Mouse (Mus musculus) urinary bladder, postnatal 14 days (tissue): ENCODE results near the gene Tpra1.

Experiments
- DNase-seq: peaks from one replicate; pipeline ENCODE4 v3.0.0; 2021; ENCODE audit warnings: low spot score

Tpra1 gene

GRCm38 (mm10) chr6:88957801-88958211 is 55.8 kb downstream of the Tpra1 start:
- DNase-seq: no peak

- DNase-seq: no peak
Measured at GRCm38 (mm10) chr6:88958305-88958704, 56.3 kb downstream of the Tpra1 start.

GRCm38 (mm10) chr6:88959834-88960233 is 57.8 kb downstream of the Tpra1 start:
- peak; percentile 61 for DNase-seq

GRCm38 (mm10) chr6:88960941-88961340 is 58.9 kb downstream of the Tpra1 start:
- DNase-seq: no peak
